Mouse (Mus musculus) layer of hippocampus, postnatal 25 days (tissue): Measurements from ENCODE around the gene Ncapd3. TPM values are rescaled to one million over a fixed set of nuclear protein-coding genes. Genes with fewer than 3 reads are reported as not detected.
A peak's percentile ranks its signal among the peaks of the same experiment; 100 is the strongest.

Experiments used
- DNase-seq, 2 experiments: peaks; one replicate each; pipeline ENCODE4 v3.0.0; 2022; ENCODE audit warnings: mixed read lengths in 2 of 2, low spot score in 1 of 2; ENCODE audit errors: extremely low spot score in 1 of 2
- total RNA-seq, 2 experiments: library from RNA; stranded (reverse); gene quantifications; 2 replicates each; pipeline ENCODE4 v1.2.3; 2021

Gene Ncapd3
- total RNA-seq, 2 experiments from 2014 or later = 15.6 to 19.0 TPM

DNA sequence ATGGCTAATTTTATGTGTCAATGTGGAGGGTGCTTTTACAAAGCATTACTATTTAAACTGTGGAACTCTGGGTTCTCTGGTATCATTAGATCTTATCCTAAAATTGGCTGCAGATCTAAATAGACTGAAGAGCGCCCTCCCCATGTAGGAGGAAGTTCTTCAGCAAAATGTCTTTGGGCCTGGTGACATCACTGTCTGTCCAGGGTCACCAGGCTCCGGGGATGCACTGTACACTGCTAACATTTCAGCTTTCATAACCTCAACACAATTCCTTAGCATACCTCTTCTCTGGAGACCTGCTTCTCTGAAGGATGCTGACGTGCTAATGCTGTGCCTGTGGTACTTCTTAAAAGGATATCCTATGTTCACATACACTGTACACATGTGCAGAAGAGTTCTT, 81.8 kb downstream of the Ncapd3 start:
- no peak for DNase-seq

DNA sequence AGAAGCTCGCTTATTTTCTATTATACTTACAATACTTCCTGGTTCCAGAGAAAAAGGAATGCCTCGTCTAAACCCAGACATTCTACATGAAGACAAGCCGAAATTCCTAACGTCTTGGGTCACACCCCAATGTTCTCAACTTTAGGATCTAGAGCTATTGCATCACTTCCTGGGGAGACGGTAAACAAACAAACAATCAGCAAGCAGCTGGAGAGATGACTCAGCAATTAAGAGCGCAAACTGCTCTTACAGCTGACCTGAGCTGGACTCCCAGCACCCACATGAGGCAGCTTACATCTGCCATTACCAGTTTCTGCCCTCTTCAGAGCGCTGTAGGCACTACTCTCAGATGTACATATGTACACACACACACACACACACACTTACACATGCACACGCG, 91.3 kb downstream of the Ncapd3 start:
- DNase-seq = no peak

DNA sequence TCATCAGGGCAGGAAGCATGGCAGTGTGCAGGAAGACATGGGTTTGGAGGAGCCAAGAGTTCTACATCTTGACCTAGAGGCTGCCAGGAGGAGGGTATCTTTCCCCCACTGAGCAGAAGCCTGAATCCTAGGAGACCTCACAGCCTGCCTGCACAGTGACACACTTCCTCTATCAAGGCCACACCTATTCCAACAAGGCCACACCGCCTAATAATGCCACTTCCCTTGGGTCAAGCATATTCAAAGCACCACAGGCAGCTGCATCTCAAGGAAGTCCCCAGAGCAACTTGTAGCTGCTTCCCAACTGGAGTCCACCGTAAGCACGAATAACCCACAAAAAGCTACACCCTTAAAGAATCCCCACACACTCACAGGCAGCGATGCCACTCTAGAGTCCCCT, 92.1 kb downstream of the Ncapd3 start:
- no peak for DNase-seq

DNA sequence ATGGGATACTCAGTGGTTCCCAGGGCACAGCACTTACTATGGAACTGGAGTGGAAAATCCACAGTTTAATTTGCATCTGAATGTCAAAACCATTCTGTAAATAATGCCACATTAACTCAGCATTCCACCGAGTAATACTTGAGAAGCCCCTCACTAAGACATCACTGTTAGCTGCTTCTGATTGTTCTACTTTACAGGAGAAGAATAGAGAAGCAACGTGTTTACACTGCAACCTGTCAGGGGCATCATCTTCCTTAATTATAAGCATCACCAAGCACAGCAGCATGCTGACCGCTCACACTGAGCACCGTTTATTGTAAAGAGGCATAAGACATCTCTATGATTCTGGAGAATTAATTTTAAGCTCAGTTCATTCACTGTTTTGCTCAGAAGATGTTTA, 93.0 kb downstream of the Ncapd3 start:
- DNase-seq = no peak

DNA sequence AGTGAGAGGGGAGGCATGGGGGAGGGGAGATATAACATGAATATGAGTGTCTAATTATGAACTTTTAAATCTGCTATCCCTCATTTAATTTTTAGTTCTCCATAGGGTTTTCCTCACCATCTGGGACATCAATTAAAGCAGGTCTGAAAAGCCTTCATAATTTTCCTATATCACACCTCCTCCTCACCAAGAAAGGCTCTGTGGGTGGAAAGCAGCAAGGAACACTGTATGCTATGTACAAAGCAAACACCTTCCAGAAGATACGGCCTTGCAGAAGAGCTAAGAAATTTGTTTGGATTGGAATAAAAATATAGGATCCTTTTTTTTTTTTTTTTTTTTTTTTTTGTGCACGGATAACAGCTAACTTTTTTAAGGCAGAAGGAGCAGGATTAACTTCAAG, 94.0 kb downstream of the Ncapd3 start:
- DNase-seq = no peak

DNA sequence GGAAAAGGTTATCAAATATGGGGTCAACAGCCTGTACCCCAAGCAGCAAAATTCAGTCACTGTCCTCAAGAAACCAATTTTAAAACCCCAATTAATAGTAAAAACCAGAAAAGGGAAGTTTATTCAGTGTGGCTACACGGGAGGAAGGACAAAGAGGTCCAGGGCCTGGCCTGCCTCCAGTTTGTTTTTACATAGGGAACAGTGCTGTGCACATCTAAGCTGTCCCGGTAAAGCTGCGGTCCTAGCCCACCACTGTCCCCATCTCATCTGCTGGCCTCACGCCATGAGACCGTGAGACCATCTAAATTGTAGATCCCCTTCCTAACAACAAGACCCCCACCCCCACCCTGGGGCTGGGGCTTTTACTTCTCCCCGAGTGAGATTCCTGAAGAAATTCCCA, 95.5 kb downstream of the Ncapd3 start:
- DNase-seq = no peak

DNA sequence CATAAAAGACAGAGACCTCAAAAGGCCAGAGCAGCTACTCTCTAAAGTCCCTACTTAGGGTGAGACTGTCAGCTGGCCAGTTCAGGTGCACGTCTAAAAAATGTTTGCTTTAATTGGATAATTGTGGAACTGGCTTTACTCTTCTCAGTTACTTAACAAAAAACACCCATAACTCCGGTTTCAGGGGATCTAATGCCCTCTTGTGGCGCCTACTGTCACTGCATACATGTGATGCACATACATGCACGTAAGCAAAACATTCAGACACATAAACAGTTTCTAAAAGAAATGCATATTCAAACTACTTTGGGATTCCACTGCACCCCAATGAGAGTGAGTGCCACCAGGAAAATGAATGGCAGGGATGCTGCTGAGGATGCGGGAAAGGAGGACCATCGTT, 96.6 kb downstream of the Ncapd3 start:
- no peak for DNase-seq

DNA sequence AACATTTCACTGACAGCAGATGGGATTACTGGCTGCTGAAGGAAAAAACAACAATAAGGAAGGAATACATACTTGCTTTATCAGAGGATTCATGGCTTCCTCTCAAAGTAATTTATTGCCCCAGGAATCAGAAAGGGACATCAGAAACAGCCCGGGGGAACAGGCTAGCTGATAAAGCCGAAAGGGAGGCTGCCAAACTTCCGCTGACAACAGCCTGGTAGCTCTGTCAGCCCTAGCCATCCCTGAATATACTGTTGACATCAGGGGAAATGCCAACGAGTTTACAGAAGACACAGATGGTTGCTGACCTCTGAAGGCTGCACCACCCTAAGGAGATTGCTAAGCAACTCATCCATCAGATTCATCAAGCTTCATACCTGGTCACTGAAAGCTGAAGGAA, 98.7 kb downstream of the Ncapd3 start:
- DNase-seq = no peak

DNA sequence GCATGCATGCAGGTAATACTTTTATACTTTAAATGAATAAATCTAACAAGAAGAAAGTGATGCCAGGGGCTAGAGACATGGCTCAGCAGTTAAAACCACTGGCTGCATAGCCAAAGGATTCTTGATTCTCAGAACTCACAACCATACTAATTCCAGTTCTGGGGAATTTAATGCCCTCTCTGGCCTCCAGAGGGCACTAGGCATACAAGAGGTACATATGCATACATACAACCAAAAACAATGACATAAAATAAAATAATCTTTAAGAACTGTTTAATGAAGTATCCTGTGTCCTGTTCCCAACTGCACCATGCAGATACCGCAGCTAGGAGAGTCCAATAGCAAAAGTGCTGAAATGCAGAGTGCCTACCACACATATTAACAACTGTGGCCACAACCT, 104.4 kb downstream of the Ncapd3 start:
- peak in 1 of 2 experiments; percentile 54 for DNase-seq

DNA sequence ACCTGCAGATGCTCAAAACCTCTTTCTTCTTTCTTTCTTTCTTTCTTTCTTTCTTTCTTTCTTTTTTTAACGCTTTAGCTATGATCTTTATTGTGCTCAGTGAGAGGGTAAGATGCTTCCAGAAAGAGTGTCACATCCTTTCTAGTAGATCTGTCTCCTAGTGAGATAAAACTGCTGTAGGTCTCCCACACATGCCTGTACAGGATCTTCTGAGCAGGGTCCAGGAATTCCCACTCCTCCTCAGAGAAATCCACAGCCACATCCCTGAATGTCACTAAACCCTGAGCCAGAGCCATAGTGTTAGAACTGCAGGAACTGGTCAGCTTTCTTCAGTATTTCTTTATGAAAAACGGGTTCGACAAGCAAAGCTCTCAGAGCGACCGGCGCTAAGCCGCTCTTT, 105.4 kb downstream of the Ncapd3 start:
- no peak for DNase-seq

DNA sequence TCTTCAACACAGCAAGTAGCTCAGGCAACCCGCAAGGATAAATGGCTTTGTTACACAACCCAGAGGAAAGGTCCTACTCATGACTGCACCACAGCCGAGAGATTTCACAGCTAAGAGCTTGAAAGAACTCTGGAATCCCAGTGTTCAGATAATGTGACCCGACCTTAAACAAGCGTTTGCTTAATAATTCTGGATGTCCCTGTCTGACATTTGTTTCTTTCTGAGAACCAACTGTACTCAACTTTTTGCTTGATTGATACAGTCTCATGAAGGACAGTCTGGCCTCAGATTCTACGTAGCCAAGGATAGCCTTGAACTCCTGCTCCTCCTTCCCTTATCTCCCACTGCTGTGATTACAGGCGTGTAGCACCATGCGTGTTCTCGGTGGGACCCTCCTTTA, 106.7 kb downstream of the Ncapd3 start:
- DNase-seq = no peak

DNA sequence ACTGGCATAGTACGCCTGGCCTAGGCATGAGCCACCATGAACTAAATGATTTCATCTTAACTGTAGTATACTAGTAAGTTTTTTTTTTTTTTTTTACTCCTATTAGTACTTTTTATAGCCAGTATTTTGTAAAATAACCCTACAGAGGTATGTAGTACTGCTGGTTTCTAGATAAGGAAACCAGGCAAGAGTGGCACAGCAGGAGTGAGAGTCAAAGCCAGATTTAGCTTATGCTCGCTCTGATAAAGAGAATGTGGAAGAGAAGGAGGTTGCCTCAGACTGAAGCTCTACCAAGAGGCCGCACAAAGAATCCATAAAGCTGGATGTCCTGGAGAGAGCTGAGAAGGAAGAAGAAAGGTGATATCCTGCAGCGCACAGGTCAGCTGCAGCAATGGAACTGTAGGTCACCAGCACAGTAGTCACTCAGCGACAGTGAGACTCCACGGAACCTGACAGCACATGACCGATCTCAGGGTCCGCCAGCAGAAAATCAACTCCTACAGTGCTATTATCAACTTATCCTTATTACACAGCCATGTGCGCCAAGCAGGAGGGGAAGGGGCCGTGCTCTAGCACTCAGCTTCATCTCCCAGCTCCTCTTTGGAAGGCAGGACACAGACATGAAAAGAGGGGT, 110.6 kb downstream of the Ncapd3 start:
- no peak for DNase-seq

DNA sequence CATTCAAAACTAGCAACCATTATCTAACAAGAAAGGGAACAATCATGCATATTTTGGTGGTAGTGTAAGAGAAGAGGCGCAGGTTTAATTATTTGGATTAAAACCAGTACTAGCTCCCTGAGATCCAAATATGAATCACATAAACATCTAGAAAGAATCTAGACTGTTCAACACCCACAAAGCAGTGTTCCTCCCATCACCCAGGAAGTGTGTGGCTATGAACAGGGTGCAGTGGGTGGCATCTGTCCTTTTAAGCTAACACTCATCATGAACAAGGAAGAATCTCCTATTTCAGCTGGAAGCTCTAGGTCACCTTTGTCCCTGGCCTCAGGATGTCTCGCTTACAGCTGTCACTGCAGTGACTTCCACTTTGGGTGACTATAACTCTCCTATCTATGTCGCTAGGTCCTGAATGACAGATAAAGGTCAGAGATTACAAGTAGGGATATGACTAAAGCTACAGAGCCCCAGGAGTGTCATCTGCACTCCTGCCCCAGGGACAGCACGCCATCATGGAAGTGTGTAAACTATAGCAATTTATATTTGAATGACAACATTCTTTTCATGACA, 114.4 kb downstream of the Ncapd3 start:
- no peak for DNase-seq

Other genes starting within 250 kb of the Ncapd3 start
- gene Glb1l2, start 223.7 kb upstream of the Ncapd3 start, total RNA-seq = under 1 TPM; 0.30 to 0.38 TPM
- gene Glb1l3, start 169.3 kb upstream of the Ncapd3 start, total RNA-seq = not detected
- not detected for gene Gm1110, start 107.1 kb upstream of the Ncapd3 start, total RNA-seq
- 10 to 100 TPM; 35.0 to 36.4 TPM for gene Acad8, start 30.6 kb upstream of the Ncapd3 start, total RNA-seq
- gene Thyn1, start 30.5 kb upstream of the Ncapd3 start, total RNA-seq = 10 to 100 TPM; 94.3 to 98.7 TPM
- gene Vps26b, start 110 bp upstream of the Ncapd3 start, total RNA-seq = 100 to 1,000 TPM; 111 to 114 TPM
- 10 to 100 TPM; 43.0 to 44.2 TPM for gene Jam3, start 125.2 kb downstream of the Ncapd3 start, total RNA-seq